Mouse (Mus musculus) midbrain, embryonic 16.5 days (tissue): Measurements from ENCODE around the gene Sec11a. TPM values are rescaled to one million over a fixed set of nuclear protein-coding genes. Genes with fewer than 3 reads are reported as not detected.

Experiments used
- ATAC-seq: fragments of 200-750 bp; cut with Nextera tagmentation; 2 replicates; pipeline ENCODE4 v1.8.0; 2017; ENCODE audit warnings: moderate TSS enrichment
- H3K27ac ChIP-seq: fragments of 300-500 bp; sonication (generic); 2 replicates; pipeline ENCODE4 v1.5.1; 2014; ENCODE audit warnings: mild to moderate bottlenecking, low read length, mixed read lengths
- H3K27me3 ChIP-seq: fragments of 300-500 bp; sonication (generic); 2 replicates; pipeline ENCODE4 v1.6.1; 2014; ENCODE audit warnings: low read depth, low read length, mixed read lengths; ENCODE audit not compliant: control insufficient read depth, insufficient read depth
- H3K36me3 ChIP-seq: fragments of 300-500 bp; sonication (generic); 2 replicates; pipeline ENCODE4 v1.6.1; 2014; ENCODE audit warnings: mild to moderate bottlenecking, low read length, moderate library complexity, mixed read lengths; ENCODE audit not compliant: control insufficient read depth, insufficient read depth
- H3K4me1 ChIP-seq: fragments of 300-500 bp; sonication (generic); 2 replicates; pipeline ENCODE4 v1.6.1; 2014; ENCODE audit warnings: mild to moderate bottlenecking, low read length, mixed read lengths; ENCODE audit not compliant: control insufficient read depth, insufficient read depth
- H3K4me2 ChIP-seq: fragments of 300-500 bp; sonication (generic); 2 replicates; pipeline ENCODE4 v1.6.1; 2014; ENCODE audit warnings: mild to moderate bottlenecking, low read length, mixed read lengths
- H3K4me3 ChIP-seq: fragments of 300-500 bp; sonication (generic); 2 replicates; pipeline ENCODE4 v1.5.1; 2014; ENCODE audit warnings: low read depth, mild to moderate bottlenecking, low read length, moderate library complexity, mixed read lengths
- H3K9ac ChIP-seq: fragments of 300-500 bp; sonication (generic); 2 replicates; pipeline ENCODE4 v1.6.1; 2014; ENCODE audit warnings: low read depth, low read length, mixed read lengths
- H3K9me3 ChIP-seq: fragments of 300-500 bp; sonication (generic); replicated peaks from 2 replicates; pipeline ENCODE4 v1.6.1; 2014; ENCODE audit warnings: mild to moderate bottlenecking, low read length, mixed read lengths; ENCODE audit not compliant: control insufficient read depth, poor library complexity, severe bottlenecking
- WGBS: fragments of 180-500 bp; shearing (Covaris S2); extraction: QIAGEN DNeasy Blood & Tissue Kit; methylation state at CpG from one replicate; pipeline ENCODE4 v1.1.7; 2014; 5-methylcytosine and 5-hydroxymethylcytosine counted together
- polyA plus RNA-seq: library from polyadenylated mRNA; unstranded; fragments of >200 nt; fragmentation: Nextera tagmentation; extraction: Ambion mirVana; gene quantifications from 2 replicates; pipeline ENCODE4 v1.2.1, GENCODE M21; 2015

Sec11a gene
- polyA plus RNA-seq, 1 experiment from 2014 or later: 156 TPM

DNA sequence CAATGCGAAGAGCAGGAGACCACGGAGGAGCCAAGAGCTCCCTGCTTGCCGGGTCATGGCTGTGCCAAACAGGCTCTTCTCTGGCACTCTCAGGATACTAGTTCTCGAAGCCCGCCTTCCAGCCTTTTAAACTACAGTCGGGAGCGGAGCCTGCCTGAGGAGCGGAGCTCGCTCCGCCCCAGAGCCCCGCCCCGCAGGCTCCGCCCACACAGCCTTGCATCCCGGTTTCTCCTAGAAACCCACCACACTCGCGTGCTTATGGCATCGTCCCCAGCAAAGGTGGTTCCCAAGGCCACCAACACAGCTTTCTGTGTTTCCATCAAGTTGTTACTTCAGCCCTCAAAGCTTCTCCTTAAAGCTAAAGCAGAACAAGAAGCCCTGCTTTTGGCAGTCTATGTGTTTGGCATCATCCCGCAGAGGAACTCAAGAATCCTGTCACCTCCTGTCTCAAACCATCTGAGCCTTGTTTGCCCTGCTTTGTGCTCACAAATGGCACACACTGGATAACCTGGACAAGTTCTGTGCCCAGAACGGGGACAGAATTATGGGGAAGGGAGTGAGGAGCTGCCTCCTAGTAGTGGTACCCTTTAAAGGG, 42.6 kb downstream of the Sec11a start, which contains the start of gene Nmb:
Nmb (minus strand) TSS at position 156 of the 595 bp plus-strand sequence.
- ATAC-seq: no peak
- H3K4me3 ChIP-seq: peak within 1 kb of the TSS; percentile 34
- no peak within 1 kb of the TSS for H3K27ac ChIP-seq
- peak within 1 kb of the TSS; percentile 75 for H3K4me2 ChIP-seq
- 3% methylated on average over 19 of the region's 19 CpGs for WGBS
- H3K4me1 ChIP-seq: peaks cover 19% of the 10 kb centered on the region
- peak within 1 kb of the TSS; percentile 57 for H3K9ac ChIP-seq
- no peaks in the 10 kb centered on the region for H3K27me3 ChIP-seq
- no peaks in the 10 kb centered on the region for H3K9me3 ChIP-seq
- peaks cover 5% of the 10 kb centered on the region; the same call in 1 of the 2 replicates for H3K36me3 ChIP-seq

DNA sequence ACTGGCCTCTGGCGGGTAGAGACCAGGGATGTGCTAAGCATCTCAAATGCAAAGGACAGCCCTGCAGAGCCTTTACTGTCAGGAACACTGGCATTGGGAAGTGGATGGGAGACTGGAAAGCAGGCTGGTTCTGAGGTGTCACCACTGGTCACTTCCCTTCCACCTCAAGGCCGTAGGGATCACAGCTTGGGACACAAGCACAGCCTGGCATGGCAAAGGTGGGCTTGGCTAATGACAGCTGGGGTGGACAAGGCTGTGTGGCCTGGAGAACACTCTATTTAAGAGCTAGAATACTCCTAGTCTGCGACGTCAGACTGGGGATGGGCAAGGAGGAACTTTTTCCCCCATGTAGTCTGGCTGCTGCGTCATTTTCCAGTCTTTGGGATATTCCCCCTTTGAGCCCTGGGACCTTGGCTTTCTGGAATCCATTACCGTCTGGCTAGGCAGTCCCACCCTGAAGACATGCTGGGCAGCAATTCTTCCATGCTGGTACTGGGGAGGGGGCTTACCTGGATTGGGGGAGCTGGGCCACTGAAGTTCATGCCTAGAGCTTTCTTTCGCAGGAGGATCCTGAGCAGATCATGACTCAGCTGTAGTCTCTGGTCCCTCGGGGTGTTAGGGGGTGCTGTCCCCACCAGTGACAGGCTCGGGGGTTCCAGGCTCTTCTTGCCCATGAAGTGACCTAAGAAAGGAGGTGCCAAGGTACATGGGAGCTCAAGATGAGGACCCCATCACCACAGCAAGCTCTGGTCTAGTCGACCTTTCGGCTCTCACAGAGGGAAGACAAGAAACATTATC, 43.8 kb downstream of the Sec11a start:
- no peak for ATAC-seq
- H3K27ac ChIP-seq: no peak overlapping the region
- H3K27me3 ChIP-seq: no peaks in the 10 kb centered on the region
- H3K4me3 ChIP-seq: no peak overlapping the region
- no peak overlapping the region for H3K4me2 ChIP-seq
- no peak overlapping the region for H3K9ac ChIP-seq
- WGBS: 87% methylated on average over 11 of the region's 11 CpGs
- H3K36me3 ChIP-seq: 0 out of 2 replicates have a peak, but pooled peaks cover 2% of the 10 kb centered on the region
- no peaks in the 10 kb centered on the region for H3K9me3 ChIP-seq
- peaks cover 25% of the 10 kb centered on the region for H3K4me1 ChIP-seq

DNA sequence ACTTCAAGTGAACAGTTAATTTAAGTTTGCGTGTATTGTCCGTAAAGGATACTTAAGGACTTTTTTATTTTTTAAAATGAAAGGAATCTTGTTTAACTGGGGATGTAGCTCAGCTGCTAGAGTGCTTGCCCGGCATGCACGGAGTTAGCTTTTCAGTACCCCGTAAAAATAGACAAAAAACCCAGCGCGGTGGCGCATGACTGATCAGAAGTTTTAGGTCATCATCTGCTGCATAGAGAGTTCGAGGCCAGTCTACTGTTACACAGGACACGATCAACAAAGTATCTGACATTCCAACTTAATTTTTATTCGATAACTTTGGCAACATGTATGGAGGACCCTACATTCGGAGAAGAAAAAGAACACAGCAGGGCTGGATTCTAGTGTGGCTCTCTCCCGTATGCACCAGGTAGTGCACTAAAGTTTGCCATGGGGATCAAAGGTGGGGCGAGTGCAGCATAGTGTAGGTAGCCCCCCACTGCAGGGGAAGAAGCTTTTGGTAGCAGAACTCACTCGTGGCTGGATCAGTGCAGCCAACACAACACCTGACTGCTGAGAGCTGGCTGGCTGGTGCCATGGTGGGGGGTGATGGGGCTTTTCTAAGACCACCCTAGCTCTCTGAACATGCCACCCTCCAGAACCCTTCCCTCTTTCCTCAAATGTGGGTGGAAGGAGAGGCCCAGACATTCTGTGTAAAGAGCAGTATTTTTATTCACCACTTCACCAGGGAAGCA, 45.9 kb downstream of the Sec11a start:
- no peaks in the 10 kb centered on the region for H3K9me3 ChIP-seq
- H3K4me3 ChIP-seq: peak overlapping the region; percentile 75
- peak; percentile 46; the same call in 1 of the 2 replicates for ATAC-seq
- H3K27me3 ChIP-seq: no peaks in the 10 kb centered on the region
- peak overlapping the region; percentile 77 for H3K9ac ChIP-seq
- peak overlapping the region; percentile 83 for H3K27ac ChIP-seq
- H3K4me2 ChIP-seq: peak overlapping the region; percentile 70
- WGBS: 25% methylated on average over 15 of the region's 15 CpGs
- H3K4me1 ChIP-seq: peaks cover 25% of the 10 kb centered on the region
- peaks cover 8% of the 10 kb centered on the region for H3K36me3 ChIP-seq

DNA sequence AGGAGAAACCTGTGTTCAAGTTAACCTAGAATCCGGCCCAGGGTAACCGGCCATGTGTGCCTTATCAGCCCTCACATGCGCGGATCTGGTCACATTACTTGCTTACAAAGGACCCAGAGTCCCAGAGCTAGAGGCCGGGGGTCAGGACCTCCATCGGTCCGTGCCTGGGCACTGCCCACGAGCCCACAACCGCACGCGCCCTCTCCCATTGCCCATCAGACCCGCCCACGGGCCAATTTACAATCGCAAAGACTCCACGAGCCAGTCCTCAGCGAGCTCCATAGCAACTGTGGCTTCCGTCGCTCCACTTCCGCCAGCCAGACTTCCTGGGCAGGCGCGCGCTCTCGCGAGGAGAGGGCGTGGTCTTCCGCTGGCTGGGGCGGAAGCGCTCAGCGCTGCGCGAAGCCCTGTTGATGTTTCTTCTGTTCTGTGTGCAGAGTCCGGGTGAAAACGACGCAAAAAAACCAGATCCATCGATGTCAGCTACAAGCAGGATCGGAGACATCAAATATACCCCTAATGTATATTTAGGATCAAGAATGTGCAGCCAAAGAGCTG, 46.6 kb downstream of the Sec11a start, which contains the start of gene Wdr73:
Wdr73 (minus strand) TSS at position 326 of the 558 bp plus-strand sequence.
- Histone ChIP-seq H3K36me3 (peaks cover 7% of the 10 kb centered on the region), H3K4me2 (peak within 1 kb of the TSS; percentile 70), H3K4me3 (peak within 1 kb of the TSS; percentile 75), H3K27me3 (no peaks in the 10 kb centered on the region), H3K9me3 (no peaks in the 10 kb centered on the region), H3K27ac (peak within 1 kb of the TSS; percentile 83), H3K4me1 (peaks cover 25% of the 10 kb centered on the region), H3K9ac (peak within 1 kb of the TSS; percentile 77)
- peak; percentile 96 for ATAC-seq
- under 1% methylated on average over 36 of the region's 36 CpGs for WGBS

DNA sequence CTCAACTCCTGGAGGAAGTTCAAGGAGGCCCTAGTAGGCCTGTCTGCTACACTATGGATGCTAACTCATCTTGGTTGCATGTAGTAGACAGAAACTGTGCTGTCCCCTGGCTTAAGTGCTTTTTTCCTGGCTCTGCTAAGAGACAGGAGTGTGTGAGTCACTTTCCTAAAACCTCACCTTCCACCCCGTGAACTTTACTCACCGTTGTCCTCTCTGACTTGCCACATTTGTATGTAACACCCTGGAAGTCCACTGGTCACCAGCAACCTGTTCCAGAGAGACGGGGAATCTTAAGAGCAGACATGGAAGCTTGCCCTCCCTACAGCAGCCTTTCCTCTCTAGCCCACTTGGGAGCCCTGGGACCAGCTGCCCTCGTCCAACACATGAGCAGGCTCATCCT, 49.9 kb downstream of the Sec11a start:
- ATAC-seq: no peak
- peaks cover 20% of the 10 kb centered on the region for H3K36me3 ChIP-seq
- H3K9me3 ChIP-seq: no peaks in the 10 kb centered on the region

DNA sequence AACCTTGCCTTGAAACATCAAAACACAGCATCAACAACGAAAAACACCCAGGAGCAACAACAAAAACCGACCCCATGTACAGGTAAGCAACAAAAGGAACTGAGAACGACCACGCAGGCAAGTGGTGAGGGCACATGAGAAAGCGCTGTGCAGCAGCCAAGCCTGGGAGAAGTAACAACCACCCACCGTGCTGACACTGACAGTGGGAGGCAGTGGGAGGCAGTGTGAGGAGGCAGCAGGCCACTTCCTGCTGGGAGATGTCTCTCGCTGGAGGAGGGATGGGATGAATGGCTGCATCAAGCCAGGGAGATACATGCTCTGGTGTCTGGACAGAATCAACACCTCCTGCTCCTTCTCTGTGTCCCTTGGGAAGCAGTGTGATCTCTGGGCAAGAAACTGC, 50.4 kb downstream of the Sec11a start:
- Histone ChIP-seq H3K9me3 (no peaks in the 10 kb centered on the region), H3K27me3 (no peaks in the 10 kb centered on the region), H3K4me2 (no peak overlapping the region), H3K9ac (no peak overlapping the region), H3K27ac (no peak overlapping the region), H3K4me3 (no peak overlapping the region), H3K4me1 (peaks cover 16% of the 10 kb centered on the region), H3K36me3 (peaks cover 24% of the 10 kb centered on the region)
- no peak for ATAC-seq
- WGBS: 91% methylated on average over 7 of the region's 7 CpGs

More for the DNA sequence above, 49.9 kb downstream of the Sec11a start:
- H3K4me1 ChIP-seq: peaks cover 16% of the 10 kb centered on the region
- 91% methylated on average over 4 of the region's 4 CpGs for WGBS
- H3K4me2 ChIP-seq: no peak overlapping the region
- H3K27me3 ChIP-seq: no peaks in the 10 kb centered on the region
- H3K9ac ChIP-seq: no peak overlapping the region
- no peak overlapping the region for H3K4me3 ChIP-seq
- H3K27ac ChIP-seq: no peak overlapping the region

DNA sequence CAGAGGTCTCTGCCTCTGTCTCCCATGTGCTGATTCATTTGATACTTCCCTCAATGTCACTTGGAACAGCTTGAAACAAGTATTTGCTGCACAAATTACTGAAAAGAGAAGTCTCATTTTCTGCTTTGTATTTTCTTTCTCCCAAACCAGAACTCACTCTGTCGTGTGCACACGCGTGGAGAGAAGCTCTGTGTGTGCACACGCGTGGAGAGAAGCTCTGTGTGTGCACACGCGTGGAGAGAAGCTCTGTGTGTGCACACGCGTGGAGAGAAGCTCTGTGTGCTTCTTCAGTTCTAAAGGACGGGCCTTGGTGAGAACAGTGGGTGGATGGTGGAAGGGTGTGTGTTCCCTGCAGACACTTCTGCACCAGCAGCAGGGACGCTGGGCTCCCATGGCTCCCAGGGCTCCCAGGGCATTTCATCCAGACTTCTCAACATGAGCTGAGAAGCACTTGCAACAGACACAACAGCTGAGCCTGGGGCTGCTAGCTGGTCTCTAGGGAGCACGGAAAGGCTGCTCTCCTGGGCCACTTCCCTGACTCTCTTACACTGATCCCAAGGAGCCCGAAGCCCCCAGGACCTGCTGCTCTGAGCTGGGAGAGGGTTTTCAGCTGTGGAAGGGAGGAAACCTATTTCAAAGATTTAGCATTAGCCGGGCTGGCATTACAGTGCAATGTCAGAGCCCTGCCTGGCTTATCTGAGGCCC, 52.6 kb downstream of the Sec11a start:
- WGBS: 94% methylated on average over 14 of the region's 14 CpGs
- Histone ChIP-seq H3K36me3 (peaks cover 24% of the 10 kb centered on the region), H3K27ac (no peak overlapping the region)

DNA sequence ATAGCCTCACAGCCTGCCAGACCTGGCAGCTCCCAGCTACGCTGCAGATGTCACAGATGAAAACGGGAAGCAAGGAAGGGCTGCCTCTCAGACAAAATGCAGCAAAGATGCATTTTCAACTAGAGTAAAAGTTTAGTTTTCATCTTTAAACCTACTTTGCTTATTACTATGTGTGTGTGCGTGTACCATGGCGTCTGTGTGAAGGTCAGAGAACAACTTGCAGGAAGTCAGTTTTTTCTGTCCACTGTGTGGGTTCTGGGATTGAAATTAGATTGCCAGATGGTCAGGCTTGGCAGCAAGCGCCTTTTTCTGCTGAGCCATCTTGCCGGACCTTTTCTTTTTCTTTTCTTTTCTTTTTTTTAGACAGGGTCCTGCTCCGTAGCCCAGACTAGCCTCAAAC, 53.4 kb downstream of the Sec11a start:
- H3K27ac ChIP-seq: no peak overlapping the region
- H3K4me3 ChIP-seq: no peak overlapping the region
- no peak overlapping the region for H3K4me2 ChIP-seq
- H3K4me1 ChIP-seq: peaks cover under 1% of the 10 kb centered on the region; the same call in 1 of the 2 replicates
- no peaks in the 10 kb centered on the region for H3K9me3 ChIP-seq
- peaks cover 24% of the 10 kb centered on the region for H3K36me3 ChIP-seq
- 86% methylated on average over 7 of the region's 7 CpGs for WGBS
- no peak for ATAC-seq
- H3K9ac ChIP-seq: no peak overlapping the region
- no peaks in the 10 kb centered on the region for H3K27me3 ChIP-seq

More for the DNA sequence above, 52.6 kb downstream of the Sec11a start:
- Histone ChIP-seq H3K4me2 (no peak overlapping the region), H3K27me3 (no peaks in the 10 kb centered on the region), H3K9ac (no peak overlapping the region), H3K4me3 (no peak overlapping the region), H3K4me1 (peaks cover 5% of the 10 kb centered on the region), H3K9me3 (no peaks in the 10 kb centered on the region)
- no peak for ATAC-seq
